Mouse (Mus musculus): ENCODE results near the gene Midn.

DNA sequence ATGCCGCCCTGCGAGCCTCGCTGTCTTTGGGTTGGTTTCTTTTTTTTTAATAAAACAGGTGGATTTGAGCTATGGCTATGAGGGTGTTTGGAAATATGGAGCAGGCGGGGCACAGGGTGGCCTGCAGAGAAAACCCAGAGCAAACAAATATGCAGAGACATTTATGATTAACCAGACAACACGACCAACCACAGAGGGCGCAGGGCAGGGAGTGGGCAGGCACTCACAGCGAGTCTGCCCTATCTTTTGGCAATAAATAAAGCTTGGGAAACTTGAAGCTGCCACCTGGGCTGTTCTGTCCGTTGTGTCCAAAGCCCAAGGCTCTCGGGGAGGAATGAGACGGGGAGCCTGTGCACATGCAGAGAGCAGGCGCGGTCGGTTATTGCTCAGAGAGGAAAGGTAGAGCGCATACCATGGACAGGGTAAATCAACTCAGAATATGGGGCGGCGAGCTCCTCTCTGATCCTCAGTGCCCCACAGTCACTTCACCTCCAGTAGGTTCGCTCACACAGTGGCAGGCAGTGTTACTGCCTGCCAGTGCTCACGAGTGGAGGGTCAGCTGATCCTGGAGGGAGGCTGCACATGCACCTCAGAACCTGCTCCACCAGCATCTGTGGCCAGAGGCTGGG is 17.6 kb upstream of the Midn start:
- no peak for TF ChIP-seq CTCF (IDR thresholded peaks at IDR 0.05; ENCODE audit: extremely low read depth, insufficient read depth, low read length)
- peak; percentile 32; the same call in 1 of the 2 replicates for TF ChIP-seq POLR2A (IDR thresholded peaks at IDR 0.05; ENCODE audit: extremely low read depth, insufficient read depth, low read length)
